Comparison of ENCODE assay signal across 7 mouse cellular contexts in genomic region chr15:90678488-90678887, GRCm38 (mm10). TPM values are rescaled to one million over a fixed set of nuclear protein-coding genes. Genes with fewer than 3 reads are reported as not detected.
DNase-seq lines count a peak whose midpoint lies in the region; ATAC-seq lines count a peak whose summit lies in the region.

No protein-coding gene starts in this region.

- H3K4me2 ChIP-seq in forebrain, embryonic 14.5 days (ENCODE audit: low read length), result peak overlapping the region; percentile 97

- H3K4me1 ChIP-seq in forebrain, embryonic 14.5 days (ENCODE audit: control insufficient read depth, insufficient read depth, low read length), result peaks cover 7% of the 10 kb centered on the region
- peaks cover 23% of the 10 kb centered on the region for H3K4me1 ChIP-seq in midbrain, embryonic 10.5 days

- intact Hi-C loops in heart, postnatal 36 days (cut with DNase I), result loop anchor here (5.0 kb wide), 1 partner anchor 71 kb away; no protein-coding TSS in a partner anchor
- intact Hi-C loops in left cerebral cortex, postnatal 14 days (cut with DNase I), result loop anchor here (5.0 kb wide), 1 partner anchor 426 kb away; no protein-coding TSS in a partner anchor

- peak; percentile 14 for DNase-seq in ES-CJ7 (ENCODE audit: low read depth, low spot score)
- DNase-seq in adrenal gland, adult (ENCODE audit: inconsistent age in 2 of 2, low spot score in 1 of 2), result peak; percentile 31 to 58
- DNase-seq in forebrain, embryonic 14.5 days (ENCODE audit: low spot score), result no peak
- peak; percentile 55 to 61 for DNase-seq in heart, postnatal 36 days
- DNase-seq in left cerebral cortex, postnatal 14 days (ENCODE audit: low spot score in 2 of 2), result peak; percentile 6 to 12
- peak; percentile 24 for DNase-seq in midbrain, embryonic 10.5 days (ENCODE audit: low spot score)

- no peak for ATAC-seq in forebrain, embryonic 14.5 days
- ATAC-seq in erythroblast, adult 5-6 weeks (replicated peaks; ENCODE audit: low FRiP score, poor library complexity, severe bottlenecking), result no peak

- H3K36me3 ChIP-seq in forebrain, embryonic 14.5 days (ENCODE audit: control insufficient read depth, insufficient read depth, low read length), result no peaks in the 10 kb centered on the region
- H3K36me3 ChIP-seq in midbrain, embryonic 10.5 days, result no peaks in the 10 kb centered on the region

- 9% methylated on average over 19 of the region's 19 CpGs for WGBS in forebrain, embryonic 14.5 days
- WGBS in midbrain, embryonic 10.5 days, result 3% methylated on average over 19 of the region's 19 CpGs

- no peak overlapping the region for H3K27ac ChIP-seq in forebrain, embryonic 14.5 days (ENCODE audit: low read depth, low read length)
- H3K27ac ChIP-seq in midbrain, embryonic 10.5 days (replicated peaks), result 0 out of 2 replicates have a peak overlapping the region, but pooled peaks have one; percentile 28

- 0 out of 2 replicates have a peak, but pooled peaks cover 3% of the 10 kb centered on the region for H3K27me3 ChIP-seq in forebrain, embryonic 14.5 days (replicated peaks; ENCODE audit: control insufficient read depth, insufficient read depth, low read length)
- H3K27me3 ChIP-seq in midbrain, embryonic 10.5 days (ENCODE audit: low read depth, poor library complexity, severe bottlenecking), result peaks cover 35% of the 10 kb centered on the region

- peak overlapping the region; percentile 55 for H3K4me3 ChIP-seq in forebrain, embryonic 14.5 days (ENCODE audit: low read depth, low read length)
- H3K4me3 ChIP-seq in midbrain, embryonic 10.5 days, result peak overlapping the region; percentile 70

- H3K9me3 ChIP-seq in forebrain, embryonic 14.5 days (replicated peaks; ENCODE audit: control insufficient read depth, low read length), result no peaks in the 10 kb centered on the region
- no peaks in the 10 kb centered on the region for H3K9me3 ChIP-seq in midbrain, embryonic 10.5 days (replicated peaks)

- no peak overlapping the region for H3K9ac ChIP-seq in forebrain, embryonic 14.5 days (ENCODE audit: low read length)

RNA-seq across cellular contexts. Expression of gene Cpne8, which starts 0.7 kb away (rescaled TPM):
- 4.9 and 6.0 TPM in 2 replicates for polyA plus RNA-seq in forebrain, embryonic 14.5 days (2014; fragmentation: Nextera tagmentation; extraction: Ambion mirVana)
- 1 to 10 TPM; 6.8 to 8.9 TPM for total RNA-seq in heart, postnatal 36 days (2021)
- total RNA-seq in left cerebral cortex, postnatal 14 days (2021), result 10 to 100 TPM; 34.8 to 36.2 TPM
- polyA plus RNA-seq in midbrain, embryonic 10.5 days (2016; fragmentation: Nextera tagmentation; extraction: Ambion mirVana), result 5.1 and 5.2 TPM in 2 replicates
- total RNA-seq in erythroblast, adult 5-6 weeks (2015; ENCODE audit: low replicate concordance), result 1.9 TPM in 1 of 2 replicates, not detected in the other
- total RNA-seq in erythroblast, adult 5-6 weeks (2017; ENCODE audit: low replicate concordance), result 0.34 TPM in 1 of 2 replicates, not detected in the other
